Comparison of ENCODE assay signal across 1 mouse cellular context in the genomic region with DNA sequence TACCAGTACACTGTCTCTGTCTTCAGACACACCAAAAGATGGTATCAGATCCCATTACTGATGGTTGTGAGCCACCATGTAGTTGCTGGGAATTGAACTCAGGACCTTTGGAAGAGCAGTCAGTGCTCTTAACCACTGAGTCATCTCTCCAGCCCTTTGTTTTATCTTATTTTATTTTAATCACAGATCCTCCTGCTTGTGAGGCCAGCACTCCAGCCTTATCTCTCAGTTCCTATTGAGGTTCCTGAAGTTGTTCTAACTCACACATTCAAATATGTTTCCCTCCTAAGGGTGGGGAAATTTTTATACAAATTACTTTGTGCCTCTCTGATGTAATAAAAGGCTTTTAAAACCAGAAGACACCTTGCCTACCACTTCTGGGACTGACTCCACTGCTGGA.
TF ChIP-seq lines count a peak whose summit lies in the region.

No protein-coding gene starts in this region.

TF ChIP-seq in CH12.LX, 34 proteins besides CTCF, POLR2A, EP300 and RAD21 (continued from another document):
- TF ChIP-seq MEF2A (IDR thresholded peaks at IDR 0.05; ENCODE audit: borderline replicate concordance, low read depth, low read length) (no peak), JUND (conservative IDR thresholded peaks at IDR 0.05; ENCODE audit: low read depth, low read length) (no peak), TBP (conservative IDR thresholded peaks at IDR 0.05; ENCODE audit: low read depth, low read length) (no peak), KAT2A (IDR thresholded peaks at IDR 0.05; ENCODE audit: insufficient replicate concordance, low read length) (no peak), GABPA (IDR thresholded peaks at IDR 0.05; ENCODE audit: insufficient replicate concordance, low read depth, low read length) (no peak), ZMIZ1 (IDR thresholded peaks at IDR 0.05; ENCODE audit: low read depth, low read length) (no peak), ZKSCAN1 (IDR thresholded peaks at IDR 0.05; ENCODE audit: borderline replicate concordance, low read depth, low read length) (no peak), SMC3 (IDR thresholded peaks at IDR 0.05; ENCODE audit: low read depth, low read length) (no peak)
TF ChIP-seq in CH12.LX: peak in this region for 0.
